In genomic region chr11:61476786-61477382, GRCm38 (mm10) we compare ENCODE assay signal across 7 mouse cellular contexts. TPM values are rescaled to one million over a fixed set of nuclear protein-coding genes. Genes with fewer than 3 reads are reported as not detected.
DNase-seq lines count a peak whose midpoint lies in the region.

No protein-coding gene starts in this region.

- intact Hi-C loops in gastrocnemius, postnatal 14 days (cut with DNase I; ENCODE audit: low total_unique reads): no loop called here

- 68% methylated on average over 12 of the region's 12 CpGs for WGBS in limb, embryonic 10.5 days

- H3K4me3 ChIP-seq in limb, embryonic 10.5 days: no peak overlapping the region; the same call in 1 of the 2 replicates

- peaks cover 25% of the 10 kb centered on the region for H3K4me1 ChIP-seq in limb, embryonic 10.5 days

- H3K27ac ChIP-seq in limb, embryonic 10.5 days: peak overlapping the region; percentile 7; the same call in 1 of the 2 replicates

- no peaks in the 10 kb centered on the region for H3K9me3 ChIP-seq in limb, embryonic 10.5 days (replicated peaks)

- no peaks in the 10 kb centered on the region for H3K36me3 ChIP-seq in limb, embryonic 10.5 days

- DNase-seq in R1 (ENCODE audit: low read depth, low spot score): peak; percentile 21
- peak; percentile 73 for DNase-seq in cerebellum, adult 11 months
- DNase-seq in gonadal fat pad, adult 2 months (ENCODE audit: low read depth): peak; percentile 71
- DNase-seq in limb, embryonic 10.5 days (ENCODE audit: low spot score): no peak
- DNase-seq in gastrocnemius, postnatal 14 days: no peak
- DNase-seq in thymus, adult 18-20 months: no peak
- no peak for DNase-seq in urinary bladder, postnatal 10 days (ENCODE audit: low spot score)

- no peaks in the 10 kb centered on the region for H3K27me3 ChIP-seq in limb, embryonic 10.5 days (ENCODE audit: low read depth, poor library complexity, severe bottlenecking)

RNA-seq across cellular contexts. Expression of gene Mfap4, which starts 8.3 kb away (rescaled TPM):
- 180 and 229 TPM in 2 replicates for polyA plus RNA-seq in gonadal fat pad, adult 2 months (2012; rRNA removed)
- polyA plus RNA-seq in limb, embryonic 10.5 days (2016; fragmentation: Nextera tagmentation; extraction: Ambion mirVana): 124 and 208 TPM in 2 replicates
- 100 to 1,000 TPM; 142 to 192 TPM for total RNA-seq in gastrocnemius, postnatal 14 days (2021)

RNA-seq across cellular contexts. Expression of gene Mapk7, which starts 17.3 kb away (rescaled TPM):
- 19.7 and 21.7 TPM in 2 replicates for polyA plus RNA-seq in gonadal fat pad, adult 2 months (2012; rRNA removed)
- polyA plus RNA-seq in limb, embryonic 10.5 days (2016; fragmentation: Nextera tagmentation; extraction: Ambion mirVana): 87.2 and 94.7 TPM in 2 replicates
- total RNA-seq in gastrocnemius, postnatal 14 days (2021): 1 to 10 TPM; 5.9 TPM

RNA-seq across cellular contexts. Expression of gene Rnf112, which starts 23.0 kb away (rescaled TPM):
- 0.26 and 0.66 TPM in 2 replicates for polyA plus RNA-seq in gonadal fat pad, adult 2 months (2012; rRNA removed)
- 0.10 and 0.23 TPM in 2 replicates for polyA plus RNA-seq in limb, embryonic 10.5 days (2016; fragmentation: Nextera tagmentation; extraction: Ambion mirVana)
- 1 to 10 TPM in 1 of 2 experiments, under 1 TPM in 1; 0.86 to 1.1 TPM for total RNA-seq in gastrocnemius, postnatal 14 days (2021)

RNA-seq across cellular contexts. Expression of gene B9d1, which starts 28.1 kb away (rescaled TPM):
- polyA plus RNA-seq in gonadal fat pad, adult 2 months (2012; rRNA removed): 32.2 and 37.9 TPM in 2 replicates
- 45.3 and 46.7 TPM in 2 replicates for polyA plus RNA-seq in limb, embryonic 10.5 days (2016; fragmentation: Nextera tagmentation; extraction: Ambion mirVana)
- total RNA-seq in gastrocnemius, postnatal 14 days (2021): 1 to 10 TPM; 7.6 to 7.9 TPM

Comparison
In these comparisons a context has a peak if more than half of its experiments do, and no peak if none do; other contexts are left out.
1. DNase-seq: peak in R1 (single experiment), cerebellum, adult 11 months (single experiment) and gonadal fat pad, adult 2 months (single experiment); none in limb, embryonic 10.5 days (single experiment), gastrocnemius, postnatal 14 days (single experiment), thymus, adult 18-20 months (0 of 2) and urinary bladder, postnatal 10 days (single experiment).